Mouse (Mus musculus): Measurements from ENCODE around the gene Syne2. TPM values are rescaled to one million over a fixed set of nuclear protein-coding genes. Genes with fewer than 3 reads are reported as not detected.

The Syne2 gene
- total and polyA plus RNA-seq, 3 experiments: 3.9 to 7.5 (median 4.9) TPM

GRCm38 (mm10) chr12:75888721-75889120 is 70.8 kb downstream of the Syne2 start:
- Histone ChIP-seq H3K4me2 (ENCODE audit: insufficient read depth, low read depth, poor library complexity, severe bottlenecking) (no peak overlapping the region), H3K9ac (ENCODE audit: insufficient read depth, low read depth) (no peak overlapping the region), H3K4me1 (ENCODE audit: control insufficient read depth in 1 of 2, insufficient read depth in 2 of 2) (no peaks in the 10 kb centered on the region), H3K79me2 (replicated peaks; ENCODE audit: control insufficient read depth, extremely low read depth, insufficient read depth, poor library complexity, severe bottlenecking) (no peaks in the 10 kb centered on the region), H3K9me3 (replicated peaks; ENCODE audit: low read length) (no peaks in the 10 kb centered on the region), H3K4me3 (replicated peaks in 1 of 3; ENCODE audit: low read depth in 2 of 3, low read length in 2 of 3, poor library complexity in 1 of 3) (no peak overlapping the region), H3K36me3 (replicated peaks in 1 of 2; ENCODE audit: control insufficient read depth in 1 of 2, insufficient read depth in 1 of 2, low read length in 1 of 2) (no peaks in the 10 kb centered on the region), H3K27ac (ENCODE audit: insufficient read depth, low read depth) (no peak overlapping the region), H3K27me3 (replicated peaks) (no peaks in the 10 kb centered on the region)
- in situ Hi-C loops (cut with MboI; ENCODE audit: low pct_ligation_motif_present, low pct_unique_long_range_greater_than_20kb, low sequenced_read_pairs): no loop called here
- no peak for DNase-seq (ENCODE audit: extremely low read depth)
- dilution Hi-C loops (cut with MboI; ENCODE audit: extremely low pct_ligation_motif_present, extremely low pct_unique_long_range_greater_than_20kb, low sequenced_read_pairs): no loop called here
- TF ChIP-seq GABPA (IDR thresholded peaks at IDR 0.05; ENCODE audit: insufficient replicate concordance, low read depth, low read length) (no peak), CHD1 (IDR thresholded peaks at IDR 0.05; ENCODE audit: low read depth, low read length) (no peak), ZMIZ1 (IDR thresholded peaks at IDR 0.05; ENCODE audit: low read depth, low read length) (no peak), SIN3A (IDR thresholded peaks at IDR 0.05; ENCODE audit: low read length) (no peak), TCF12 (IDR thresholded peaks at IDR 0.05; ENCODE audit: low read depth, low read length) (no peak), PAX5 (IDR thresholded peaks at IDR 0.05; ENCODE audit: low read length) (no peak), ETS1 (conservative IDR thresholded peaks at IDR 0.05; ENCODE audit: low read depth, low read length) (no peak), IRF4 (IDR thresholded peaks at IDR 0.05; ENCODE audit: low read depth, low read length) (no peak), JUND (conservative IDR thresholded peaks at IDR 0.05; ENCODE audit: low read depth, low read length) (no peak), RAD21 (IDR thresholded peaks at IDR 0.05; ENCODE audit: low read depth, low read length) (no peak), CHD2 (IDR thresholded peaks at IDR 0.05; ENCODE audit: low read length) (no peak), MXI1 (IDR thresholded peaks at IDR 0.05; ENCODE audit: low read depth, low read length) (no peak), CTCF (conservative IDR thresholded peaks at IDR 0.05 in 1 of 2, IDR thresholded peaks at IDR 0.05 in 1 of 2; ENCODE audit: low read depth in 2 of 2, low read length in 2 of 2) (no peak), ELF1 (IDR thresholded peaks at IDR 0.05; ENCODE audit: low read depth, low read length) (no peak), USF2 (conservative IDR thresholded peaks at IDR 0.05; ENCODE audit: low read depth, low read length) (no peak), POLR2AphosphoS2 (IDR thresholded peaks at IDR 0.05; ENCODE audit: low read depth, low read length) (no peak)

- Histone ChIP-seq H3K4me1 (ENCODE audit: control insufficient read depth in 1 of 2, insufficient read depth in 2 of 2) (no peaks in the 10 kb centered on the region), H3K27ac (ENCODE audit: insufficient read depth, low read depth) (no peak overlapping the region), H3K4me3 (replicated peaks in 1 of 3; ENCODE audit: low read depth in 2 of 3, low read length in 2 of 3, poor library complexity in 1 of 3) (no peak overlapping the region), H3K36me3 (replicated peaks in 1 of 2; ENCODE audit: control insufficient read depth in 1 of 2, insufficient read depth in 1 of 2, low read length in 1 of 2) (no peaks in the 10 kb centered on the region), H3K9ac (ENCODE audit: insufficient read depth, low read depth) (no peak overlapping the region), H3K27me3 (replicated peaks) (no peaks in the 10 kb centered on the region), H3K9me3 (replicated peaks; ENCODE audit: low read length) (no peaks in the 10 kb centered on the region), H3K79me2 (replicated peaks; ENCODE audit: control insufficient read depth, extremely low read depth, insufficient read depth, poor library complexity, severe bottlenecking) (no peaks in the 10 kb centered on the region), H3K4me2 (ENCODE audit: insufficient read depth, low read depth, poor library complexity, severe bottlenecking) (no peak overlapping the region)
- DNase-seq (ENCODE audit: extremely low read depth): no peak
- TF ChIP-seq ETS1 (conservative IDR thresholded peaks at IDR 0.05; ENCODE audit: low read depth, low read length) (no peak), EP300 (IDR thresholded peaks at IDR 0.05; ENCODE audit: low read length) (no peak), RCOR1 (conservative IDR thresholded peaks at IDR 0.05; ENCODE audit: low read depth, low read length) (no peak), RAD21 (IDR thresholded peaks at IDR 0.05; ENCODE audit: low read depth, low read length) (no peak), CHD1 (IDR thresholded peaks at IDR 0.05; ENCODE audit: low read depth, low read length) (no peak), USF2 (conservative IDR thresholded peaks at IDR 0.05; ENCODE audit: low read depth, low read length) (no peak), IRF4 (IDR thresholded peaks at IDR 0.05; ENCODE audit: low read depth, low read length) (no peak), CTCF (conservative IDR thresholded peaks at IDR 0.05 in 1 of 2, IDR thresholded peaks at IDR 0.05 in 1 of 2; ENCODE audit: low read depth in 2 of 2, low read length in 2 of 2) (no peak), BHLHE40 (IDR thresholded peaks at IDR 0.05; ENCODE audit: low read depth, low read length) (no peak), HCFC1 (IDR thresholded peaks at IDR 0.05; ENCODE audit: low read depth, low read length) (no peak), PAX5 (IDR thresholded peaks at IDR 0.05; ENCODE audit: low read length) (no peak)
- dilution Hi-C loops (cut with MboI; ENCODE audit: extremely low pct_ligation_motif_present, extremely low pct_unique_long_range_greater_than_20kb, low sequenced_read_pairs): no loop called here
- in situ Hi-C loops (cut with MboI; ENCODE audit: low pct_ligation_motif_present, low pct_unique_long_range_greater_than_20kb, low sequenced_read_pairs): loop anchor here (10.0 kb wide), 1 partner anchor 96 kb away; no protein-coding TSS in a partner anchor
These were observed 73.3 kb downstream of the Syne2 start for GRCm38 (mm10) chr12:75891206-75891605.

Measured in CH12.LX (cell line).